Mouse (Mus musculus): ENCODE results near the gene Dcaf15. TPM values are rescaled to one million over a fixed set of nuclear protein-coding genes. Genes with fewer than 3 reads are reported as not detected.

Dcaf15 gene
- polyA plus RNA-seq, 1 experiment = 44.0 TPM

DNA sequence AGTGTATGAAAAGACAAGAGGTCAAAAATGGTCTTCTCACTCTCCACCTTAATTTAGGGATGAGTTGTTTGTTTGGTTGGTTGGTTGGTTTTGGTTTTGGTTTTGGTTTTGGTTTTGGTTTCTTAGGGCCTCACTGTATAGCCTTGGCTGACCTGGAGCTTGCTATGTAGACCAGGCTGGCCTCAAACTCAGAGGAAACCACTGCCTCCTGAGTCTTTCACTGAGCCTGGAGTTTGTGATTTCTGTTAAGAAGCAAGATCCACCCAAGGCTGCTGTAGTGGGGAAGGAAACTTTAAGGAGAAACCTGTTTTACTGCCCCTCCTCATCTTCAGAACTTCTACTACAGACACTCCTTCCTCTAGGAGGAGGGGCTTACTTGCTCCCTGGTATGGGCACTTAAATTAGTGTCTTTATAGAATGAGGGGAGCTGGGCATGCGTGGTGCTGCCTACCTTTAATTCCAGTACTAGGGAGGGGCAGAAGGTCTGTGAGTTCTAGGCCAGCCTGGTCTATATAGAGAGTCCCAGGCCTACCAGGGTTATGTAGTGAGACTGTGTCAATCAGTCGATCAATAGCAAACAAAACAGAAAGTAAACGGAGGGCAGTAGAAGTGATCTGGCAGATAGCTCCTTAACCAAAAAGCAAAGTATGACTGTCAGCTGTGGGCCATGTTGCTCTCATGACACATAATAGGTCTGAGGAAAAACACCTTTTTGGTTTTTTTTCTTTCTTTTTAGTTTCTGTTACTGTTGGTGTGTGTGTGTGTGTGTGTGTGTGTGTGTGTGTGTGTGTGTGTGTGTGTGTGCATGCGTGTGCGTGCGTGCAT, 1.9 kb upstream of the Dcaf15 start:
- no peaks in the 10 kb centered on the region for H3K27me3 ChIP-seq (ENCODE audit: control insufficient read depth, insufficient read depth, low read length, poor library complexity, severe bottlenecking)
- H3K9me3 ChIP-seq (replicated peaks; ENCODE audit: control insufficient read depth, insufficient read depth, low read length, poor library complexity, severe bottlenecking) = no peaks in the 10 kb centered on the region
- TF ChIP-seq POLR2A (IDR thresholded peaks at IDR 0.05; ENCODE audit: insufficient read depth, low read length) (no peak), CTCF (IDR thresholded peaks at IDR 0.05; ENCODE audit: low read depth, low read length) (no peak), EP300 (IDR thresholded peaks at IDR 0.05; ENCODE audit: insufficient read depth, low read depth, low read length) (no peak)
- H3K36me3 ChIP-seq (ENCODE audit: control insufficient read depth, insufficient read depth, low read length, poor library complexity, severe bottlenecking) = peaks cover 10% of the 10 kb centered on the region
- H3K4me3 ChIP-seq (ENCODE audit: low read depth, low read length) = no peak overlapping the region
- H3K9ac ChIP-seq (ENCODE audit: low read depth, poor library complexity, severe bottlenecking) = no peak overlapping the region
- no peak overlapping the region for H3K27ac ChIP-seq (ENCODE audit: insufficient read depth, low read length)
- H3K4me1 ChIP-seq (ENCODE audit: control insufficient read depth, insufficient read depth, low read length) = no peaks in the 10 kb centered on the region

DNA sequence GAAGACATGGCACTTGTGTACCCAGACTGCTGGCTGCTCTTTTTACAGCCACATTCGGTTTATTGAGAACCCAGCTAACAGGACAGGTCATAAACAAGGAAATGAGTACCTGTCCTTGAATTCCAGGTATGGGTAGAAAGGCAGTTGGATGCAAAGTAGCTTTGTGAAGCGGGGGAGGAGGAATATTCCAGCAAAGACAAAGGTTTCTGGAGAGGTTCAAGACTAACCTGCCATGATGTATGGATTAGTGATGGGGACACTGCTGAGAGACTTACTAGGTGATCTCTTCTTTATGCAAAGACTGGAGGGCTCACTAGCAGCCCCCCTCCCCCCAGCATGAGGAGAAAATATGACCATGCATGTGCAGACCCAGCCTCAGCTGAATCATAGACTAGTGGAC, 1.1 kb upstream of the Dcaf15 start:
- Histone ChIP-seq H3K36me3 (ENCODE audit: control insufficient read depth, insufficient read depth, low read length, poor library complexity, severe bottlenecking) (peaks cover 12% of the 10 kb centered on the region), H3K4me3 (ENCODE audit: low read depth, low read length) (no peak overlapping the region), H3K9ac (ENCODE audit: low read depth, poor library complexity, severe bottlenecking) (peak overlapping the region; percentile 41), H3K4me1 (ENCODE audit: control insufficient read depth, insufficient read depth, low read length) (no peaks in the 10 kb centered on the region), H3K9me3 (replicated peaks; ENCODE audit: control insufficient read depth, insufficient read depth, low read length, poor library complexity, severe bottlenecking) (no peaks in the 10 kb centered on the region), H3K27ac (ENCODE audit: insufficient read depth, low read length) (no peak overlapping the region), H3K27me3 (ENCODE audit: control insufficient read depth, insufficient read depth, low read length, poor library complexity, severe bottlenecking) (no peaks in the 10 kb centered on the region)
- no peak for TF ChIP-seq POLR2A (IDR thresholded peaks at IDR 0.05; ENCODE audit: insufficient read depth, low read length)
- TF ChIP-seq EP300 (IDR thresholded peaks at IDR 0.05; ENCODE audit: insufficient read depth, low read depth, low read length) = no peak
- no peak for TF ChIP-seq CTCF (IDR thresholded peaks at IDR 0.05; ENCODE audit: low read depth, low read length)

DNA sequence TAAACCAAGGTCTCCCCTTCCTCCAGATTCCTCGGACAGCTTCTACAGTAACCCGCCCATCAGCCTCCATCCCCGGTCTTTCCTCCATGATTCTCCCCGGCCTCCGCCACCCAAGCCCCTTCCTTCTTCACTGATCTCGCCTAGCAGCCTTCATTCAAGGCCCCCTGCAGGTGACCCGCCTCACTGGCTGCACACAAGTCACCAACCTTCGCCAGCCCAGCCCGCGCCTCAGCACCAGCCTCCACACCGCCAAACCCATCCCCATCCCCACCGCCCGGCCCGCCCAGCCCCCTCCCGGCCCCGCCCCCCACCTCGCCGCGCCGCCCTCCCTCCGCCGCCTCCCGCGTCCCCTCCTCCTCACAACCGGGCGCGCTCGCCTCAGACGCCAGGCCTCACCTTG, 347 bp downstream of the Dcaf15 start:
- Histone ChIP-seq H3K27me3 (ENCODE audit: control insufficient read depth, insufficient read depth, low read length, poor library complexity, severe bottlenecking) (no peaks in the 10 kb centered on the region), H3K4me3 (ENCODE audit: low read depth, low read length) (peak overlapping the region; percentile 66), H3K36me3 (ENCODE audit: control insufficient read depth, insufficient read depth, low read length, poor library complexity, severe bottlenecking) (peaks cover 12% of the 10 kb centered on the region), H3K4me1 (ENCODE audit: control insufficient read depth, insufficient read depth, low read length) (no peaks in the 10 kb centered on the region), H3K9ac (ENCODE audit: low read depth, poor library complexity, severe bottlenecking) (peak overlapping the region; percentile 93), H3K9me3 (replicated peaks; ENCODE audit: control insufficient read depth, insufficient read depth, low read length, poor library complexity, severe bottlenecking) (no peaks in the 10 kb centered on the region), H3K27ac (ENCODE audit: insufficient read depth, low read length) (no peak overlapping the region)
- no peak for TF ChIP-seq EP300 (IDR thresholded peaks at IDR 0.05; ENCODE audit: insufficient read depth, low read depth, low read length)
- TF ChIP-seq POLR2A (IDR thresholded peaks at IDR 0.05; ENCODE audit: insufficient read depth, low read length) = no peak
- no peak for TF ChIP-seq CTCF (IDR thresholded peaks at IDR 0.05; ENCODE audit: low read depth, low read length)

DNA sequence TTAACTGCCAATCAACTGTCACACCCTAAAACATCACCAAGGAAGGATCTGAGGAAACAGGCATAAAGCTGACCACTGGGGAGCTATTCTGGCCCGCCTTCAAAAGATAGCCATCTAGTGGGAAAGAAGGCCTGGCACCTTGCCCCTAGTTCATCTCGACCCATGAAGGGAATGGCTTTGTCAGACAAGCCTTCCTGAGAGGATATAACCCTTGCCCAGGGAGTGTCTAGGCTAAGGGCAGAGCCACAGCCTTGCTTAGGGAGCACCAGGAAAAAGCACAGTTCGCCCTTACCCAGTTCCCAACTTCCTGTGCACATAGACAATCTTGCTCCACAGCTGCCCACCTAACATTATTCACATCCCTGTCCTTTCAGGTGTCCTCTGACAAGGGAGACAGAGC, 967 bp downstream of the Dcaf15 start:
- TF ChIP-seq POLR2A (IDR thresholded peaks at IDR 0.05; ENCODE audit: insufficient read depth, low read length) = no peak
- Histone ChIP-seq H3K36me3 (ENCODE audit: control insufficient read depth, insufficient read depth, low read length, poor library complexity, severe bottlenecking) (peaks cover 13% of the 10 kb centered on the region), H3K27me3 (ENCODE audit: control insufficient read depth, insufficient read depth, low read length, poor library complexity, severe bottlenecking) (no peaks in the 10 kb centered on the region), H3K4me3 (ENCODE audit: low read depth, low read length) (peak overlapping the region; percentile 66), H3K4me1 (ENCODE audit: control insufficient read depth, insufficient read depth, low read length) (no peaks in the 10 kb centered on the region), H3K27ac (ENCODE audit: insufficient read depth, low read length) (no peak overlapping the region), H3K9ac (ENCODE audit: low read depth, poor library complexity, severe bottlenecking) (peak overlapping the region; percentile 93), H3K9me3 (replicated peaks; ENCODE audit: control insufficient read depth, insufficient read depth, low read length, poor library complexity, severe bottlenecking) (no peaks in the 10 kb centered on the region)

DNA sequence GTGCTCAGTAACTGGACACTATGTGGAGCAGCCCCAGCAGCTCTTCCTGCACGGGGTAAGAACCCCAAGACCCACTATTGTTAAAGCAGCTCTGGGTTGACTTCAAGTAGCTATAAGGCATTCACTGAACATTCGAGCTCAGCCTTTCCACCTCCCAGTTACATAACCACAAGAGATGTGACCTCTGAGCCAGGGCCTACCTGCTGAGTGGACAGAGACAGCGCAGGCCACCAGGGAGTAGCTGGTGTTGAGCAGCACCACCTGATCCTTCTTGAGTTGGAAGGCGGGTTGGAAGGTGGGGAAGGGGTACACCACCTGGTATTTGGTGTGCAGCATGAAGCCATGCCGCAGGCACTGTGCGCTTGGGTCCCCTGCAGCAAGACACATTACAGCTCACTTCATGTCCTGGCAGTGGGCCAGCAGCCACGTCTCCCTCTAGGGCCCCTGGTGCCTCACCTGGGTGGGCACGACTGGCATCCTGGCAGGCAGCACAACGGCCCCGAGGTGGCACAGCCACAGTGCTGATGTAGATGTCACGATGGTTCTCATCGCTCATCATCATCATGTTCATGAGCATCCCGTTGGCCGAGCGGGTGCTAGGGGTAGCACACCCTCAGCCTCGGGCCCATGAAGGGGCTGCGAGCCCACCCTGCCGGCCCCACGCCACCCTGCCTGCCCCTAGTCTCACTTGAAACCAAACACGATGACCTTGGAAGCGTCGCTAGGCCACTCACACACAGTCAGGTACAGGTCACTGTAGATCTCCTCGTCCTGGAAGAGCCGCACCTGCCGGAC, 2.9 kb downstream of the Dcaf15 start:
- H3K4me3 ChIP-seq (ENCODE audit: low read depth, low read length) = no peak overlapping the region
- peaks cover 32% of the 10 kb centered on the region for H3K36me3 ChIP-seq (ENCODE audit: control insufficient read depth, insufficient read depth, low read length, poor library complexity, severe bottlenecking)
- H3K9me3 ChIP-seq (replicated peaks; ENCODE audit: control insufficient read depth, insufficient read depth, low read length, poor library complexity, severe bottlenecking) = no peaks in the 10 kb centered on the region
- H3K27me3 ChIP-seq (ENCODE audit: control insufficient read depth, insufficient read depth, low read length, poor library complexity, severe bottlenecking) = no peaks in the 10 kb centered on the region
- H3K4me1 ChIP-seq (ENCODE audit: control insufficient read depth, insufficient read depth, low read length) = no peaks in the 10 kb centered on the region
- H3K27ac ChIP-seq (ENCODE audit: insufficient read depth, low read length) = no peak overlapping the region
- H3K9ac ChIP-seq (ENCODE audit: low read depth, poor library complexity, severe bottlenecking) = no peak overlapping the region
- TF ChIP-seq POLR2A (IDR thresholded peaks at IDR 0.05; ENCODE audit: insufficient read depth, low read length) (no peak), CTCF (IDR thresholded peaks at IDR 0.05; ENCODE audit: low read depth, low read length) (no peak), EP300 (IDR thresholded peaks at IDR 0.05; ENCODE audit: insufficient read depth, low read depth, low read length) (no peak)

DNA sequence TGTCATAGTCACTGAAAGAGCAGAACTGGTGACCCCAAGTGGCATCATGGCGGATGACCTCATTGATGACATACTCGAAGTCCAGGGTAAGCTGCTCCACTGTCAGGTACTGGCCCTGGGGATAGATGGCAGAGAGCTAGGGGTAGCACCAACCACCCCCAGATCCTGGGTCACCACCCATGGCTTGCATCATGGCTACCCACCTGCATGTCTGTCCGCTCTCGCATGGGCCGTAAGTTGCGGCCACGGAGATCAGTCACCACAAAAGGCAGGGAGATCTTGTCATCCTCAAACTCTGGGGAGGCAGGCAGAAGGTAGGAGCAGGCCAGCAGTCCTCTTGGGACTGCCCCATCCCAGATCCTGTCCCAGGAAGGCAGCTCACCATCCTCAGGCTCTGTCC, 6.2 kb downstream of the Dcaf15 start:
- Histone ChIP-seq H3K9ac (ENCODE audit: low read depth, poor library complexity, severe bottlenecking) (no peak overlapping the region), H3K4me1 (ENCODE audit: control insufficient read depth, insufficient read depth, low read length) (no peaks in the 10 kb centered on the region), H3K27ac (ENCODE audit: insufficient read depth, low read length) (no peak overlapping the region), H3K9me3 (replicated peaks; ENCODE audit: control insufficient read depth, insufficient read depth, low read length, poor library complexity, severe bottlenecking) (no peaks in the 10 kb centered on the region), H3K27me3 (ENCODE audit: control insufficient read depth, insufficient read depth, low read length, poor library complexity, severe bottlenecking) (no peaks in the 10 kb centered on the region), H3K36me3 (ENCODE audit: control insufficient read depth, insufficient read depth, low read length, poor library complexity, severe bottlenecking) (peaks cover 33% of the 10 kb centered on the region), H3K4me3 (ENCODE audit: low read depth, low read length) (no peak overlapping the region)
- TF ChIP-seq POLR2A (IDR thresholded peaks at IDR 0.05; ENCODE audit: insufficient read depth, low read length) = no peak
- TF ChIP-seq EP300 (IDR thresholded peaks at IDR 0.05; ENCODE audit: insufficient read depth, low read depth, low read length) = no peak
- no peak for TF ChIP-seq CTCF (IDR thresholded peaks at IDR 0.05; ENCODE audit: low read depth, low read length)

Data from ES-Bruce4 (cell line).